Mouse (Mus musculus) heart, adult 18-20 months (tissue): ENCODE results near the gene Zfp277. TPM values are rescaled to one million over a fixed set of nuclear protein-coding genes. Genes with fewer than 3 reads are reported as not detected.

ENCODE experiments used
- DNase-seq, 2 experiments: peaks; one replicate each; pipeline ENCODE4 v3.0.0; 2021 to 2022; ENCODE audit warnings: mixed read lengths in 1 of 2
- total RNA-seq, 2 experiments: library from RNA; stranded (reverse); gene quantifications; 2 replicates each; pipeline ENCODE4 v1.2.3; 2021

Zfp277 gene
- total RNA-seq, 2 experiments from 2014 or later, result 11.6 to 13.1 TPM

- DNase-seq, result peak in 1 of 2 experiments; percentile 9
These were observed 66.2 kb downstream of the Zfp277 start for GRCm38 (mm10) chr12:40379538-40379923.

GRCm38 (mm10) chr12:40378621-40379537 is 66.8 kb downstream of the Zfp277 start:
- no peak for DNase-seq

- DNase-seq, result no peak
These were observed 93.8 kb downstream of the Zfp277 start for GRCm38 (mm10) chr12:40351879-40352278.

- DNase-seq, result no peak
These were observed 97.5 kb downstream of the Zfp277 start for GRCm38 (mm10) chr12:40348251-40348650.

GRCm38 (mm10) chr12:40347060-40347698 is 98.5 kb downstream of the Zfp277 start:
- no peak for DNase-seq

GRCm38 (mm10) chr12:40341443-40341842 is 104.3 kb downstream of the Zfp277 start:
- DNase-seq, result peak in 1 of 2 experiments; percentile 10

GRCm38 (mm10) chr12:40335303-40335702 is 110.4 kb downstream of the Zfp277 start:
- no peak for DNase-seq

- no peak for DNase-seq
These were observed 114.2 kb downstream of the Zfp277 start for GRCm38 (mm10) chr12:40331467-40331866.

- DNase-seq, result no peak
These were observed 118.6 kb downstream of the Zfp277 start for GRCm38 (mm10) chr12:40327012-40327660.

- no peak for DNase-seq
These were observed 120.1 kb downstream of the Zfp277 start for GRCm38 (mm10) chr12:40325582-40325981.

- DNase-seq, result no peak
These were observed 120.9 kb downstream of the Zfp277 start for GRCm38 (mm10) chr12:40324819-40325218.

- DNase-seq, result no peak
These were observed 130.6 kb downstream of the Zfp277 start for GRCm38 (mm10) chr12:40315146-40315545.

GRCm38 (mm10) chr12:40303960-40304359 is 141.7 kb downstream of the Zfp277 start:
- no peak for DNase-seq

- peak; percentile 26 to 28 for DNase-seq
These were observed 147.1 kb downstream of the Zfp277 start for GRCm38 (mm10) chr12:40298636-40299035.

- no peak for DNase-seq
These were observed 159.2 kb downstream of the Zfp277 start for GRCm38 (mm10) chr12:40286539-40286938.

- DNase-seq, result no peak
These were observed 164.9 kb downstream of the Zfp277 start for GRCm38 (mm10) chr12:40280596-40281325.

- DNase-seq, result no peak
These were observed 168.1 kb downstream of the Zfp277 start for GRCm38 (mm10) chr12:40277581-40277980.

- no peak for DNase-seq
These were observed 170.8 kb downstream of the Zfp277 start for GRCm38 (mm10) chr12:40274931-40275330.

- no peak for DNase-seq
These were observed 172.4 kb downstream of the Zfp277 start for GRCm38 (mm10) chr12:40273339-40273738.

- no peak for DNase-seq
These were observed 173.0 kb downstream of the Zfp277 start for GRCm38 (mm10) chr12:40272710-40273109.

- DNase-seq, result no peak
These were observed 177.4 kb downstream of the Zfp277 start for GRCm38 (mm10) chr12:40268313-40268712.
